Mouse (Mus musculus) embryonic fibroblast, embryonic 13.5 days (primary cell): ENCODE results near the gene Slc45a3.

Source experiments
- CTCF ChIP-seq: IDR thresholded peaks from 2 replicates; pipeline ENCODE4 v1.5.1; 2011; ENCODE audit warnings: mild to moderate bottlenecking, control low read depth, low read length, moderate library complexity, borderline replicate concordance; ENCODE audit not compliant: insufficient read depth
- POLR2A ChIP-seq: IDR thresholded peaks from 2 replicates; pipeline ENCODE4 v1.6.1; 2011; ENCODE audit warnings: low read depth, mild to moderate bottlenecking, control low read depth, low read length, moderate library complexity

- no peak for TF ChIP-seq CTCF
- TF ChIP-seq POLR2A, result no peak
These were observed 59.3 kb downstream of the Slc45a3 start for GRCm38 (mm10) chr1:132022107-132022506.
